Mouse (Mus musculus) embryonic facial prominence, embryonic 10.5 days (tissue): ENCODE measurements around the gene Nr1h5. TPM values are rescaled to one million over a fixed set of nuclear protein-coding genes. Genes with fewer than 3 reads are reported as not detected.

Experiments
- DNase-seq: peaks from one replicate; pipeline ENCODE4 v3.0.0-alpha.2; 2017; ENCODE audit warnings: low spot score
- H3K27ac ChIP-seq: fragments of 300-500 bp; sonication (generic); replicated peaks from 2 replicates; pipeline ENCODE4 v1.5.1; 2016; ENCODE audit warnings: mild to moderate bottlenecking
- H3K27me3 ChIP-seq: fragments of 300-500 bp; sonication (generic); replicated peaks from 2 replicates; pipeline ENCODE4 v1.6.1; 2016; ENCODE audit warnings: low read depth, mild to moderate bottlenecking; ENCODE audit not compliant: poor library complexity, severe bottlenecking
- H3K36me3 ChIP-seq: fragments of 300-500 bp; sonication (generic); replicated peaks from 2 replicates; pipeline ENCODE4 v1.6.1; 2016; ENCODE audit warnings: mild to moderate bottlenecking, moderate library complexity
- H3K4me1 ChIP-seq: fragments of 300-500 bp; sonication (generic); 2 replicates; pipeline ENCODE4 v1.6.1; 2016
- H3K4me3 ChIP-seq: fragments of 300-500 bp; sonication (generic); 2 replicates; pipeline ENCODE4 v1.5.1; 2016; ENCODE audit warnings: mild to moderate bottlenecking, moderate library complexity
- H3K9me3 ChIP-seq: fragments of 300-500 bp; sonication (generic); 2 replicates; pipeline ENCODE4 v1.6.1; 2016; ENCODE audit warnings: mild to moderate bottlenecking
- WGBS: fragments of 180-500 bp; shearing (Covaris S2); methylation state at CpG from one replicate; pipeline ENCODE4 v1.1.7; 2016; 5-methylcytosine and 5-hydroxymethylcytosine counted together
- polyA plus RNA-seq: library from polyadenylated mRNA; unstranded; fragments of >200 nt; fragmentation: Nextera tagmentation; extraction: Ambion mirVana; gene quantifications from 2 replicates; pipeline ENCODE4 v1.2.1, GENCODE M21; 2016

The Nr1h5 gene
- not detected in 2 replicates for polyA plus RNA-seq

- no peaks in the 10 kb centered on the region for H3K4me1 ChIP-seq
These were observed at the start of gene Nr1h5 for GRCm38 (mm10) chr3:102964033-102964432. Gene Nr1h5 (minus strand): TSS chr3:102964133.

GRCm38 (mm10) chr3:103001595-103001994 lies 37.7 kb upstream of the Nr1h5 start:
- DNase-seq = no peak
- WGBS = 96% methylated on average over 7 of the region's 7 CpGs
- no peak overlapping the region for H3K27ac ChIP-seq
- H3K4me3 ChIP-seq = no peak overlapping the region
- H3K9me3 ChIP-seq = peaks cover 7% of the 10 kb centered on the region; the same call in 1 of the 2 replicates
- H3K36me3 ChIP-seq = peaks cover 84% of the 10 kb centered on the region
- H3K4me1 ChIP-seq = peaks cover 4% of the 10 kb centered on the region
- H3K27me3 ChIP-seq = no peaks in the 10 kb centered on the region

More at GRCm38 (mm10) chr3:102964033-102964432, at the start of gene Nr1h5:
- Histone ChIP-seq H3K27ac (no peak within 1 kb of the TSS), H3K9me3 (no peaks in the 10 kb centered on the region), H3K36me3 (no peaks in the 10 kb centered on the region), H3K4me3 (no peak within 1 kb of the TSS), H3K27me3 (no peaks in the 10 kb centered on the region)
- no peak for DNase-seq
- 51% methylated on average over 3 of the region's 3 CpGs for WGBS

- Histone ChIP-seq H3K27me3 (no peaks in the 10 kb centered on the region), H3K4me1 (peaks cover 18% of the 10 kb centered on the region), H3K9me3 (peaks cover 7% of the 10 kb centered on the region; the same call in 1 of the 2 replicates), H3K27ac (no peak overlapping the region), H3K36me3 (peaks cover 52% of the 10 kb centered on the region), H3K4me3 (no peak overlapping the region)
- WGBS = 95% methylated on average over 3 of the region's 3 CpGs
- no peak for DNase-seq
These were observed 33.7 kb upstream of the Nr1h5 start for GRCm38 (mm10) chr3:102997591-102997990.

- peaks cover 18% of the 10 kb centered on the region for H3K4me1 ChIP-seq
- no peaks in the 10 kb centered on the region for H3K27me3 ChIP-seq
- H3K9me3 ChIP-seq = peaks cover 7% of the 10 kb centered on the region; the same call in 1 of the 2 replicates
- no peak overlapping the region for H3K27ac ChIP-seq
- WGBS = 85% methylated on average over 10 of the region's 10 CpGs
- H3K36me3 ChIP-seq = peaks cover 46% of the 10 kb centered on the region
- no peak overlapping the region; the same call in 1 of the 2 replicates for H3K4me3 ChIP-seq
- DNase-seq = no peak
These were observed 33.1 kb upstream of the Nr1h5 start for GRCm38 (mm10) chr3:102997036-102997435.

- peak; percentile 93 for DNase-seq
- Histone ChIP-seq H3K4me3 (peak within 1 kb of the TSS; percentile 85), H3K27ac (peak within 1 kb of the TSS; percentile 93), H3K27me3 (no peaks in the 10 kb centered on the region), H3K36me3 (peaks cover 34% of the 10 kb centered on the region), H3K4me1 (peaks cover 18% of the 10 kb centered on the region), H3K9me3 (peaks cover 7% of the 10 kb centered on the region; the same call in 1 of the 2 replicates)
- under 1% methylated on average over 60 of the region's 60 CpGs for WGBS
These were observed 31.8 kb upstream of the Nr1h5 start, which contains the start of gene Sike1 for GRCm38 (mm10) chr3:102995605-102996321. Gene Sike1 (plus strand): TSS chr3:102995708.

GRCm38 (mm10) chr3:102995233-102995604 lies 31.3 kb upstream of the Nr1h5 start:
- H3K27me3 ChIP-seq = no peaks in the 10 kb centered on the region
- H3K9me3 ChIP-seq = peaks cover 6% of the 10 kb centered on the region; the same call in 1 of the 2 replicates
- peak overlapping the region; percentile 85 for H3K4me3 ChIP-seq
- DNase-seq = no peak
- peaks cover 18% of the 10 kb centered on the region for H3K4me1 ChIP-seq
- peaks cover 29% of the 10 kb centered on the region for H3K36me3 ChIP-seq
- H3K27ac ChIP-seq = peak overlapping the region; percentile 93
- 55% methylated on average over 7 of the region's 7 CpGs for WGBS

- 65% methylated on average over 3 of the region's 3 CpGs for WGBS
- DNase-seq = no peak
- Histone ChIP-seq H3K4me1 (peaks cover 18% of the 10 kb centered on the region), H3K4me3 (no peak overlapping the region), H3K36me3 (peaks cover 6% of the 10 kb centered on the region), H3K27me3 (no peaks in the 10 kb centered on the region), H3K27ac (no peak overlapping the region), H3K9me3 (no peaks in the 10 kb centered on the region)
These were observed 29.0 kb upstream of the Nr1h5 start for GRCm38 (mm10) chr3:102992936-102993335.

- H3K9me3 ChIP-seq = no peaks in the 10 kb centered on the region
- H3K27me3 ChIP-seq = no peaks in the 10 kb centered on the region
- DNase-seq = no peak
- H3K36me3 ChIP-seq = no peaks in the 10 kb centered on the region
- WGBS = 74% methylated on average over 8 of the region's 8 CpGs
- peaks cover 8% of the 10 kb centered on the region for H3K4me1 ChIP-seq
- H3K4me3 ChIP-seq = no peak overlapping the region
- no peak overlapping the region for H3K27ac ChIP-seq
These were observed 27.1 kb upstream of the Nr1h5 start for GRCm38 (mm10) chr3:102991041-102991440.

GRCm38 (mm10) chr3:102980349-102980736 lies 16.4 kb upstream of the Nr1h5 start:
- H3K4me3 ChIP-seq = no peak overlapping the region; the same call in 1 of the 2 replicates
- H3K27ac ChIP-seq = peak overlapping the region; percentile 69
- H3K4me1 ChIP-seq = peaks cover 7% of the 10 kb centered on the region
- H3K9me3 ChIP-seq = no peaks in the 10 kb centered on the region
- no peak for DNase-seq
- WGBS = 66% methylated on average over 3 of the region's 3 CpGs
- H3K27me3 ChIP-seq = no peaks in the 10 kb centered on the region
- H3K36me3 ChIP-seq = no peaks in the 10 kb centered on the region

- peak; percentile 30 for DNase-seq
- Histone ChIP-seq H3K27me3 (no peaks in the 10 kb centered on the region), H3K36me3 (no peaks in the 10 kb centered on the region), H3K9me3 (no peaks in the 10 kb centered on the region), H3K4me3 (peak overlapping the region; percentile 21; the same call in 1 of the 2 replicates), H3K4me1 (peaks cover 7% of the 10 kb centered on the region), H3K27ac (peak overlapping the region; percentile 69)
- 38% methylated on average over 10 of the region's 10 CpGs for WGBS
These were observed 15.8 kb upstream of the Nr1h5 start for GRCm38 (mm10) chr3:102979550-102980348.

- 84% methylated on average over 4 of the region's 4 CpGs for WGBS
- Histone ChIP-seq H3K4me1 (peaks cover 7% of the 10 kb centered on the region), H3K4me3 (no peak overlapping the region), H3K27ac (no peak overlapping the region), H3K9me3 (no peaks in the 10 kb centered on the region), H3K36me3 (no peaks in the 10 kb centered on the region), H3K27me3 (no peaks in the 10 kb centered on the region)
- DNase-seq = no peak
These were observed 13.0 kb upstream of the Nr1h5 start for GRCm38 (mm10) chr3:102976906-102977305.

- Histone ChIP-seq H3K36me3 (no peaks in the 10 kb centered on the region), H3K4me3 (no peak overlapping the region), H3K27me3 (no peaks in the 10 kb centered on the region), H3K4me1 (peaks cover 4% of the 10 kb centered on the region; the same call in 1 of the 2 replicates), H3K9me3 (no peaks in the 10 kb centered on the region), H3K27ac (no peak overlapping the region)
- DNase-seq = no peak
- WGBS = 91% methylated on average over 3 of the region's 3 CpGs
These were observed 6.6 kb upstream of the Nr1h5 start for GRCm38 (mm10) chr3:102970508-102970907.
